In genomic region chr9:75307015-75307414, GRCm38 (mm10) we compare ENCODE assay signal across 38 mouse cellular contexts. TPM values are rescaled to one million over a fixed set of nuclear protein-coding genes. Genes with fewer than 3 reads are reported as not detected.
"Had no signal": no experiment of that assay in that cellular context is flagged by ENCODE, and none has a peak within 500 bp of the region (broad histone marks: within the 10 kb centered on the region; RNA-seq: fewer than 3 reads in every experiment).

No protein-coding gene starts in this region.

- H3K4me3 ChIP-seq: limb, embryonic 10.5 days; limb, embryonic 12.5 days; limb, embryonic 13.5 days; limb, embryonic 15.5 days; liver, embryonic 12.5 days; liver, embryonic 13.5 days; liver, embryonic 15.5 days; lung, embryonic 15.5 days; megakaryocyte, embryonic 14.5 days; midbrain, embryonic 10.5 days; midbrain, embryonic 12.5 days; midbrain, embryonic 13.5 days; midbrain, embryonic 15.5 days; myocyte; neural tube, embryonic 12.5 days; neural tube, embryonic 13.5 days had no signal

- H3K4me1 ChIP-seq: limb, embryonic 12.5 days; limb, embryonic 13.5 days; limb, embryonic 15.5 days; liver, embryonic 15.5 days; lung, embryonic 15.5 days; midbrain, embryonic 12.5 days; midbrain, embryonic 13.5 days; midbrain, embryonic 15.5 days; neural tube, embryonic 12.5 days; neural tube, embryonic 13.5 days had no signal

- H3K9ac ChIP-seq: limb, embryonic 12.5 days; limb, embryonic 13.5 days; limb, embryonic 15.5 days; liver, embryonic 12.5 days; liver, embryonic 13.5 days; liver, embryonic 14.5 days; liver, embryonic 15.5 days; liver, postnatal 0 days; lung, embryonic 14.5 days; lung, embryonic 15.5 days; midbrain, embryonic 12.5 days; midbrain, embryonic 13.5 days; midbrain, embryonic 15.5 days; neural tube, embryonic 12.5 days; neural tube, embryonic 13.5 days had no signal

- ATAC-seq: liver, embryonic 12.5 days; liver, postnatal 0 days; lung, postnatal 0 days; midbrain, embryonic 13.5 days; midbrain, embryonic 15.5 days had no signal

- H3K9me3 ChIP-seq: limb, embryonic 10.5 days; limb, embryonic 12.5 days; limb, embryonic 13.5 days; limb, embryonic 15.5 days; liver, embryonic 12.5 days; liver, embryonic 13.5 days; liver, embryonic 15.5 days; lung, embryonic 15.5 days; megakaryocyte, embryonic 14.5 days; midbrain, embryonic 10.5 days; midbrain, embryonic 12.5 days; midbrain, embryonic 13.5 days; midbrain, embryonic 15.5 days; neural tube, embryonic 12.5 days; neural tube, embryonic 13.5 days had no signal

- DNase-seq: liver; liver, embryonic 13.5 days; liver, postnatal 0 days; lung, adult 18-20 months; lung, adult 2 months; lung, embryonic 14.5 days; lung, postnatal 10 days; lung, postnatal 14 days; lung, postnatal 36 days; lung, postnatal 4 days; midbrain, embryonic 14.5 days had no signal

- H3K27ac ChIP-seq: limb, embryonic 10.5 days; limb, embryonic 12.5 days; limb, embryonic 13.5 days; limb, embryonic 15.5 days; liver, embryonic 12.5 days; liver, embryonic 13.5 days; liver, embryonic 14.5 days; liver, embryonic 15.5 days; lung, embryonic 15.5 days; macrophage; midbrain, embryonic 10.5 days; midbrain, embryonic 12.5 days; midbrain, embryonic 13.5 days; midbrain, embryonic 15.5 days; neural tube, embryonic 12.5 days; neural tube, embryonic 13.5 days had no signal

- H3K36me3 ChIP-seq: limb, embryonic 10.5 days; limb, embryonic 12.5 days; limb, embryonic 13.5 days; limb, embryonic 15.5 days; liver, embryonic 12.5 days; liver, embryonic 13.5 days; liver, embryonic 15.5 days; lung, embryonic 15.5 days; midbrain, embryonic 10.5 days; midbrain, embryonic 12.5 days; midbrain, embryonic 13.5 days; midbrain, embryonic 15.5 days; neural tube, embryonic 12.5 days; neural tube, embryonic 13.5 days had no signal

- H3K27me3 ChIP-seq: limb, embryonic 12.5 days; limb, embryonic 13.5 days; liver, embryonic 13.5 days; liver, embryonic 15.5 days; lung, embryonic 15.5 days; midbrain, embryonic 12.5 days; midbrain, embryonic 13.5 days; midbrain, embryonic 15.5 days; neural tube, embryonic 12.5 days; neural tube, embryonic 13.5 days had no signal

- H3K4me2 ChIP-seq: limb, embryonic 12.5 days; limb, embryonic 13.5 days; limb, embryonic 15.5 days; liver, embryonic 11.5 days; liver, embryonic 12.5 days; liver, embryonic 13.5 days; liver, embryonic 15.5 days; lung, embryonic 14.5 days; lung, embryonic 15.5 days; midbrain, embryonic 11.5 days; midbrain, embryonic 12.5 days; midbrain, embryonic 13.5 days; midbrain, embryonic 15.5 days; neural tube, embryonic 12.5 days; neural tube, embryonic 13.5 days had no signal

RNA-seq across cellular contexts. Expression of gene Bcl2l10, which starts 40.5 kb away (rescaled TPM):
- polyA plus RNA-seq: limb, embryonic 10.5 days; limb, embryonic 11.5 days; limb, embryonic 12.5 days; limb, embryonic 13.5 days; limb, embryonic 14.5 days; limb, embryonic 15.5 days; liver, adult 2 months; liver, embryonic 11.5 days; liver, embryonic 12.5 days; liver, embryonic 13.5 days; liver, embryonic 14.5 days; liver, embryonic 15.5 days; liver, embryonic 16.5 days; liver, postnatal 0 days; lung, embryonic 14.5 days; lung, embryonic 15.5 days; lung, embryonic 16.5 days; macrophage; midbrain, embryonic 10.5 days; midbrain, embryonic 11.5 days; midbrain, embryonic 12.5 days; midbrain, embryonic 13.5 days; midbrain, embryonic 14.5 days; midbrain, embryonic 15.5 days; midbrain, postnatal 0 days; myocyte; neural tube, embryonic 11.5 days; neural tube, embryonic 12.5 days; neural tube, embryonic 13.5 days had no signal
